Mouse (Mus musculus) hindbrain, embryonic 15.5 days (tissue): ENCODE results near the gene Tmem132e. TPM values are rescaled to one million over a fixed set of nuclear protein-coding genes. Genes with fewer than 3 reads are reported as not detected.

Experiments
- ATAC-seq: fragments of 200-750 bp; cut with Nextera tagmentation; 2 replicates; pipeline ENCODE4 v1.8.0; 2017; ENCODE audit warnings: low read depth, moderate number of reproducible peaks, moderate TSS enrichment; ENCODE audit not compliant: low FRiP score
- H3K27ac ChIP-seq: fragments of 300-500 bp; sonication (generic); replicated peaks from 2 replicates; pipeline ENCODE4 v1.5.1; 2015; ENCODE audit warnings: mild to moderate bottlenecking, inconsistent platforms
- H3K27me3 ChIP-seq: fragments of 300-500 bp; sonication (generic); 2 replicates; pipeline ENCODE4 v1.6.1; 2015; ENCODE audit warnings: control low read depth, inconsistent platforms
- H3K36me3 ChIP-seq: fragments of 300-500 bp; sonication (generic); 2 replicates; pipeline ENCODE4 v1.6.1; 2015; ENCODE audit warnings: control low read depth, inconsistent platforms
- H3K4me1 ChIP-seq: fragments of 300-500 bp; sonication (generic); replicated peaks from 2 replicates; pipeline ENCODE4 v1.6.1; 2015; ENCODE audit warnings: control low read depth, inconsistent platforms
- H3K4me2 ChIP-seq: fragments of 300-500 bp; sonication (generic); 2 replicates; pipeline ENCODE4 v1.6.1; 2015; ENCODE audit warnings: moderate library complexity, mild to moderate bottlenecking, inconsistent platforms
- H3K4me3 ChIP-seq: fragments of 300-500 bp; sonication (generic); 2 replicates; pipeline ENCODE4 v1.5.1; 2015; ENCODE audit warnings: mild to moderate bottlenecking, inconsistent platforms
- H3K9ac ChIP-seq: fragments of 300-500 bp; sonication (generic); 2 replicates; pipeline ENCODE4 v1.6.1; 2015; ENCODE audit warnings: inconsistent platforms
- H3K9me3 ChIP-seq: fragments of 300-500 bp; sonication (generic); 2 replicates; pipeline ENCODE4 v1.6.1; 2016; ENCODE audit warnings: control low read depth, inconsistent platforms
- WGBS: fragments of 180-500 bp; shearing (Covaris S2); methylation state at CpG from one replicate; pipeline ENCODE4 v1.1.7; 2015; 5-methylcytosine and 5-hydroxymethylcytosine counted together
- polyA plus RNA-seq: library from polyadenylated mRNA; unstranded; fragments of >200 nt; fragmentation: Nextera tagmentation; extraction: Ambion mirVana; gene quantifications from 2 replicates; pipeline ENCODE4 v1.2.1, GENCODE M21; 2015

Tmem132e gene
- polyA plus RNA-seq, 1 experiment from 2014 or later: 4.2 TPM

DNA sequence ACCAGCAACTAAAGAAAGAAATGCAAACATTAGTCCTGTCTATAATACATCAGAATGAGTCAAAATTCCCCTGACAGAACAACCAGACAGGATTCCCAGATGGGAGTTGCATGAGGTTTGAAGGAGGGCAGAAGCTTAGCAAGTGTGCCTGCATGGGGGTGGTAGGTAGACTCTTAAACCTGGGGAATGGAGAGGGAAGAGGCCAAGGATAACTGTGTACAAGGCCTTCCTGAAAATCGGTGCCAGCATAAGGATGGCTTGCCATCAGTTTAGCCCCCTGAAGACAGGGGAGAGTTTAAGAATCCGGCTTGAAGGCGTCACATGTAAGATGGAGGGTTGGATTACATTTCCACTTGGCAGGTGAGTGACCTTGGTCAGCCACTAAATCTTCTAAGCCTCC is 102.2 kb downstream of the Tmem132e start:
- Histone ChIP-seq H3K4me2 (no peak overlapping the region), H3K4me3 (no peak overlapping the region), H3K27me3 (no peaks in the 10 kb centered on the region), H3K4me1 (peaks cover 11% of the 10 kb centered on the region), H3K36me3 (no peaks in the 10 kb centered on the region), H3K27ac (no peak overlapping the region), H3K9me3 (no peaks in the 10 kb centered on the region), H3K9ac (no peak overlapping the region)
- ATAC-seq: no peak
- whole genome bisulfite sequencing: 96% methylated on average over 3 of the region's 3 CpGs

Other genes with a start within 250 kb of the Tmem132e start
- gene Ccl1, start 83.2 kb upstream of the Tmem132e start, polyA plus RNA-seq: 0.66 and 0.81 TPM in 2 replicates